Mouse (Mus musculus) yolk sac, embryonic 10.5 days (tissue): ENCODE measurements around the gene Ybx1.
A peak's percentile ranks its signal among the peaks of the same experiment; 100 is the strongest.

ENCODE experiments used
- DNase-seq: peaks from one replicate; pipeline ENCODE4 v3.0.0-alpha.2; 2017; ENCODE audit warnings: low spot score

The Ybx1 gene

GRCm38 (mm10) chr4:119233256-119233901, 61.0 kb downstream of the Ybx1 start:
- peak; percentile 81 for DNase-seq

GRCm38 (mm10) chr4:119232410-119233255, 61.8 kb downstream of the Ybx1 start, which contains the start of the genes AU022252 and P3h1:
TSS of gene AU022252 (minus strand) at chr4:119232712.
TSS of gene P3h1 (plus strand) at chr4:119232915.
- DNase-seq, result peak; percentile 99
